Mouse (Mus musculus) NIH3T3 (cell line): ENCODE results near the gene Ccnl2.

Source experiments
- DNase-seq: peaks from one replicate; pipeline ENCODE4 v3.0.0-alpha.2; 2012; ENCODE audit warnings: low read depth

Gene Ccnl2

GRCm38 (mm10) chr4:155790021-155790489 lies 22.2 kb upstream of the Ccnl2 start, which contains the start of gene Ankrd65:
Gene Ankrd65 (plus strand): TSS chr4:155790439.
- DNase-seq, result no peak

DNA sequence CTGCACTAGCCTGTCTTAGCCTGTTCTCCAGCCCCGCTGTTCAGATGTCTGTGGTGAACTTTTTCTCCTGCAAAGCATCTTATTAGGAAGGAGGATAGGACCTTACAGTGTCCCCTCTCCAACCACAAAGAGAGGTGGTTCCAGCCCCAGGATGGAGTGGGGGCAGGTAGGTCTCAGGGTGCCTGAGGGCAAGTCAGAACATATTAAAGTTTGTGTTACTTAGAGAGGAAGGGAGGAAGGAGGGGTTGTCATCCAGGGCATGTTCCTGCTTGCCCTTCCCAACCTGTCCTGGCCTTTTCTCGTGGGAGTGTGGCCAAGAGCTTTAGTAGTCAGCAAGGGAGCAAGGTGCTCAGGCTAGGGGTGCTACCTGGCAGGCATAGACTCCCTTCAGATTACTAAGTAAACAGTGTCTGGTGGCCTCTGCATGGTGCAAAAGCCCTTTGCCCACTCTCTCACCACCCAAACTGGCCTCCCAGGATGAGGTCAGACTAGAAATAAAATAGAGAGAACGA lies 21.6 kb upstream of the Ccnl2 start:
- no peak for DNase-seq

DNA sequence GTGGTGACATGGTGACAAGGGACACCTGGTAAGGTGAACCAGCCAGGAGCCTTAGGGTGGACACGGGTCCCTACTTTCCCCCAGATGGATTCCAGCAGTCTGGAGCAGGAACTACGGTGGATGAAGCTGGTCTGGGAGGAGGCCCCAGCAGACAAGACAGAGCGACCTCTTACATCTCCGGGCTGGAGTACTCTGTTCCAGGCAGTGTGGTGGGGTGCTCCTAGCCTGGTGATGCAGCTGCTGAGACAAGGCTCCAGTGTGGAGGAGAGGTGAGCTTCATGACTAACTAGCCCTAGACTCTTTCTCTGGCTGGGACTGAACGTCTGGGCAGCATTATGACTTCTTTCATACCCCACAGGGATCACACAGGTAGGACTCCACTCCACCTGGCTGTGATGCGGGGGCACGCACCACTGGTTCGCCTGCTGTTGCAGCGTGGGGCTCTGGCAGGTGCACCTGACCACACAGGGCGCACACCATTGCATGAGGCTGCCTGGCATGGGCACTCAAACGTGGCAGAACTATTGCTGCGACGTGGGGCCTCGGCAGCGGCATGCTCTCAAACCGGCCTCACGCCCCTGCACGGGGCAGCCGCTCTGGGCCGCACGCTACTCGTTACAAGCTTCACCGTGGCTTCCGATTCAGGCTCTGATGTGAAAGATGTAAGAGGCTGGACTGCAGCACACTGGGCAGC lies 20.9 kb upstream of the Ccnl2 start:
- DNase-seq, result no peak

DNA sequence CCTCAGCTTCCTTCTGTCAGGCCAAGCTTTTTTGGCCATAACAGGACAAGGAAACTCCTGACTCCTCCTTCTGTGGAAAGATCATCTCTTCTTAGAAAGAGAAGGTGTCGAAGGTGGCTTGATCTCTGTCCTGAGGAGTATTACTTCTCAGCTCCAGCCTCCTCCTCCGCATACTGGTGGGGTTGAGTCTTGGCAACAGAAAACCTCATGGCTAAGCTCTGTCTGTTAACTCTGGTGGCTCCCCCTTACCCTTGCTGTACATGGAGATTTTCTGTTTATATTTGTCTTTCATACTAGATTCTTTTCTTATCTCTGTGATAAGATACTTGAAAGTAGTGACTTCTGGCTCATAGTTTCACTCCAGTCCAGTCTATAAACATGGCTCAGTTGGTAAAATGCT lies 18.6 kb upstream of the Ccnl2 start:
- no peak for DNase-seq

- DNase-seq, result no peak
Observed at GRCm38 (mm10) chr4:155802075-155802474, 10.2 kb upstream of the Ccnl2 start.

DNA sequence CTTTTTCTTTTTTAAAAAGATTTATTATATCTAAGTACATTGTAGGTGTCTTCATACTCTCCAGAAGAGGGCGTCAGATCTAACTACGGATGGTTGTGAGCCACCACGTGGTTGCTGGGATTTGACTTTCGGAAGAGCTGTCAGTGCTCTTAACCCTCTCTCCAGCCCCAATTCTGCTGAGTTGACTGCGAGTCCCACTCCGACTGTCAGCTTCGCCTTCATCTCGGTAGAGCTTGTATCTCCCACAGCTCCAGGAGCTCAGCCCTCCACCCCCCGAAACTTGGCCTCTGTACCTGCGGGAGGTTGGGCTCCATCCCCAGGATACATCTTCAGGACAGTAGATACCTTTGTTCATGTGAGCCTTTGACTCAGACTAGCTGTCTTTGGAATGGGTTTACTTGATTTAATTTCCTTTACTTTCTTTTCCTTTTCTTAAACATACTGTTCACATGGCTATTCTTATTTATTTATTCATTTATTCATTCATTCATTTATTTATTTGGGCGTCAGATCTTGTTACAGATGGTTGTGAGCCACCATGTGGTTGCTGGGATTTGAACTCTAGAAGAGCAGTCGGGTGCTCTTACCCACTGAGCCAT lies 9.4 kb upstream of the Ccnl2 start, which contains the start of gene Mrpl20:
TSS of gene Mrpl20 (plus strand) at position 138 of the 599 bp plus-strand sequence.
- DNase-seq, result peak; percentile 48

DNA sequence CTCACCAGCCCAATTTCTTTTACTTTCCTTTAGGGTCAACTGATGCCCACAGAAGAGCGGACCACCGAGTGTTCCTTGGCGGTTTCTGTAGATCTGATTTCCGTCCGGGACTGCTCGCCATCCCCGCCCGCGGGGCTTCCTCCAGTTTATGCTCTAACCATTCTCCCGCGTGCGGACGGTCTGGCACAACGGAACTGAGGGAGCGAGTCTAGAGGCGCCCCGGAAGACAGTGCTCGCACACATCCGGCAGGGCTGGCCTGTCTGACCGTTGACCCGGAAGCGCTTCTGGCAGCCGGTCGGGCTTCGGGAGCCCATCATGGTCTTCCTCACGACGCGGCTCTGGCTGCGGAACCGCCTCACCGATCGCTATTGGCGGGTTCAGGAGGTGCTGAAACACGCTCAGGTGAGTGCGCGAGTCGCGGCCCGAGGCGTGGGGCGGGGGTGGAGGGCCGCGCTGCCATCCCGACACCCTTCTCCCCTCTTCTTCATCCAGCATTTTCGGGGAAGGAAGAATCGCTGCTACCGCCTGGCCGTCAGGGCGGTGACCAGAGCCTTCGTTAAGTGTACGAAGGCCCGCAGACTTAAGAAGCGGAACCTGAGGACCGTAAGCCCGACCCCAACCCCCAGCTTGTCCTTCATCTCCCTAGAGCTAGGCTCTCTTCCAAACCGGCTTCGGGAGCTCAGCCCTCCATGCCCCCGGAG lies 8.8 kb upstream of the Ccnl2 start:
- DNase-seq, result peak; percentile 96

DNA sequence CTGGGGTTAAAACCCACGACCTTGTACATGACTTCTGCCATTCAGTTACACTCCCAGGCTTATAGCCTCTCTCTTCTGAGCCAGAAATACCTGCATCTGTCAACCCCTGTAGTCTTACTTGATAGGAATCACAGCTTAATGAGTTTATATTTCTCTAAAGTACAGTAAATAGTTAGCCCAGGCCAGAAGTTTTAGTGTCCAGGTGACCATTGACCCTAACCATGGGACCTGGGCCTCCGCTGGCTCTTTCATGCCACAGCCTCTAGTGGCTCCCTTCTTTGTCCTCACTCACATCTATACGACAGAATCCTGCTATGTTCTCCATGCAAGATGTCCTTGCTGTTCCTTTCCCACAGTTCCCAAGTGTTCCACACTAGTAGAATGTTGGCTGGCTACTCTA lies 4.4 kb upstream of the Ccnl2 start:
- DNase-seq, result no peak

DNA sequence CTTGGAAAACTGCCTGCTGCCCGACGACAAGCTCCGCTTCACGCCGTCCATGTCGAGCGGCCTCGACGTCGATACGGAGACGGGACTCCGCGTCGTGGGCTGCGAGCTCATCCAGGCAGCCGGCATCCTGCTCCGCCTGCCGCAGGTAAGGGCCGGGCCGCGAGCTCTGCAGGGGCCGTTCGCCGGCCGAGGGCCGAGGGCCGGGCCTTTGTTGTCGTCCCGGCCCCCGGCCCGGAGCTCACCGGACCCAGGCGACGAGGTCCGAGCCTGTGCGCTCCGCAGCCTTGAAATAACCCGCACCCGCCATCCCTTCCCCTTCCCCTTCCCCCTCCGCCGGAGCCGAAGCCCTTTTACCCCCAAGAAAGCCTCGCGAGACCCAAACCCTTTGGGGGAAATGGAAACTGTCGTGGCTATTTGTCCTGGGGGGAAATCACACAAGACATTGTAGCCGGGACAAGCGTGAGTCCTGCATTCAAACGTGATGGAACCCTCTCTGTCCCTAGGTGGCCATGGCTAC lies 434 bp downstream of the Ccnl2 start:
- peak; percentile 66 for DNase-seq

GRCm38 (mm10) chr4:155817533-155817932 lies 5.2 kb downstream of the Ccnl2 start:
- DNase-seq, result no peak

- peak; percentile 60 for DNase-seq
Observed at GRCm38 (mm10) chr4:155821025-155821424, 8.7 kb downstream of the Ccnl2 start.

GRCm38 (mm10) chr4:155823443-155823842 lies 11.2 kb downstream of the Ccnl2 start:
- DNase-seq, result no peak

DNA sequence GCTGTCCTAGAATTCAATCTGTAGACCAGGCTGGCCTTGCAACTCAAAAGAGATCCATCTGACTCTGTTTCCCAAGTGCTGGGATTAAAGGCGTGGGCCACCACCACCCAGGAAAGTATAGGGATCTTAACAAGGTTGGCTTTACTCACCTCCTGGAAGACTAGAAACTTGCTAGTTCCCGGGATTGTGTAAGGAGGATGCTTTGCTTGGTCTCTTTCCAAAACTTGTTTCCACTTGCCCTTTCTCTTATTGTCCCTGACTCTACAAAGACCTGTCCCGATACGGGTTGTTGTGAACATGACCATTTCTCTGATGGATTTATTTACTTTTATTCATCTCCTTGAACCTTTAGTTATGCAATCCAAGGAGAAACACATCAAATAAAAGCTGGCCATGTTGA lies 17.6 kb downstream of the Ccnl2 start:
- no peak for DNase-seq

- DNase-seq, result no peak
Observed at GRCm38 (mm10) chr4:155830596-155830995, 18.3 kb downstream of the Ccnl2 start.

DNA sequence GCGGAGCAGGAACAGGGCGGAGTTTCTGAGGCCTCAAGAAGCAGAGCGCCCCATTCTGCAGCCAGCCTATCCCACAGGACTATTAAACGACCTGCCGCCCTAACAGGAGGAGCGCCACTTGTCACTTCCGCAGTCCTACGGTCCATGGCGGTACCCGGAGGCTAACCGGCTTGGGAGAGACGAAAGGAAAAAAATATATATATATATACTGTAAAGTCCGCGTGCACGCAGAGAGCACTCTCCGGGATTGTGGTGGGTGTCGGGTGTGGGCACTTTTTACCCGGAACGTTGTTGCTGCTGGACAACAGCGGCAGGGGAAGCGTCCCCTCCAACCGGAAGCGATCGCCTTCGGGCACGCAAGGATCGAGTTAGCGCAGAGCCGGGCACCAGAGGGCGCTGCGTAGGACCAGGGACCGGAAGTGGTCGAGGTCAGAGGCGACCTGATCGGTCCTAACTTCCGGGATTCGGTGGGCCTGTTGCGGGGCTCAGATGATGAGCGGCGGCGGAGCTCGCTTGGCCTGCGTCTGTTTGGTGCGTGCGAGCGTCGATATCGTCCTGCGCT lies 19.0 kb downstream of the Ccnl2 start, which contains the start of gene Aurkaip1:
TSS of gene Aurkaip1 (plus strand) at position 68 of the 562 bp plus-strand sequence.
- DNase-seq, result peak; percentile 95

- peak; percentile 21 for DNase-seq
Observed at GRCm38 (mm10) chr4:155831831-155832230, 19.5 kb downstream of the Ccnl2 start.

- DNase-seq, result no peak
Observed at GRCm38 (mm10) chr4:155832321-155832720, 20.0 kb downstream of the Ccnl2 start.

DNA sequence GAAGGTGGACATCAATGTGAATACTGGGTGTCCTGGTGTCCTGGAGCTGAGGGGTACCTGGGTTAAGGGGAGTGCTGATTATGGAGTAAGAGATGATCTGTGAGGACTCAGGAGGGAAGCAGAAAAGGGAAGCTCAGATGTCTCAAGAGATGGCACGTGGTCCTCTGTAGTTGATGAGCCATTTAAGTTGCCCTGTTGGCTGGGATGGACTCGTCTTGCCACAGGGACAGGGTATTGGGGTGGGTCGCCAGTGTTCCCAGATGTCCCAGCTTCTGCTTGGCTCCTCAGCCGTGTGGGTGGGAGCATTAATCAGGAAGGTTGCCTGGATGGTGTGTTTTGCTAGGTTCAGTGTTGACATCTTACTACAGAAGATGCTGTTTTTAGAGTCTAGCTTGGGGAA lies 20.9 kb downstream of the Ccnl2 start:
- no peak for DNase-seq

GRCm38 (mm10) chr4:155833836-155834235 lies 21.5 kb downstream of the Ccnl2 start:
- peak; percentile 91 for DNase-seq

- peak; percentile 79 for DNase-seq
Observed at GRCm38 (mm10) chr4:155837404-155838010, 25.2 kb downstream of the Ccnl2 start.
